ENCODE assay signal across 8 mouse cellular contexts in genomic region chr7:102369661-102370060, GRCm38 (mm10).
A peak's percentile ranks its signal among the peaks of the same experiment; 100 is the strongest.
DNase-seq lines count a peak whose midpoint lies in the region; ATAC-seq and TF ChIP-seq lines count a peak whose summit lies in the region.

No protein-coding gene starts in this region.

- no peaks in the 10 kb centered on the region for H3K27me3 ChIP-seq in hindbrain, embryonic 11.5 days (ENCODE audit: control insufficient read depth, insufficient read depth, low read length)

- intact Hi-C loops in left cerebral cortex, adult 2 months (cut with DNase I): loop anchor here (5.0 kb wide), 1 partner anchor 102 kb away; the partner anchor contains the start of gene Stim1

- DNase-seq in adrenal gland, adult 2 months: peak; percentile 34
- DNase-seq in adrenal gland, postnatal 4 days (ENCODE audit: low spot score in 2 of 2): no peak
- peak; percentile 25 for DNase-seq in CD4-positive helper T cell, adult 2 months (ENCODE audit: low read depth, low spot score)
- peak; percentile 84 to 85 for DNase-seq in cerebellum, postnatal 36 days
- peak; percentile 6 for DNase-seq in hindbrain, embryonic 11.5 days (ENCODE audit: low spot score)
- peak; percentile 69 to 70 for DNase-seq in left cerebral cortex, adult 2 months (ENCODE audit: extremely low spot score in 1 of 2, low spot score in 2 of 2)
- DNase-seq in right cerebral cortex, postnatal 10 days (ENCODE audit: low spot score in 2 of 2): peak; percentile 87 to 94
- no peak for DNase-seq in retina, embryonic 14.5 days (ENCODE audit: low spot score)

- no peak overlapping the region for H3K4me2 ChIP-seq in hindbrain, embryonic 11.5 days (replicated peaks; ENCODE audit: low read depth, low read length)

- no peaks in the 10 kb centered on the region for H3K4me1 ChIP-seq in hindbrain, embryonic 11.5 days (replicated peaks; ENCODE audit: control insufficient read depth, insufficient read depth, low read length)

- H3K36me3 ChIP-seq in hindbrain, embryonic 11.5 days (ENCODE audit: control insufficient read depth, insufficient read depth, low read length): no peaks in the 10 kb centered on the region

- H3K4me3 ChIP-seq in hindbrain, embryonic 11.5 days (ENCODE audit: low read depth, low read length): no peak overlapping the region
- no peak overlapping the region for H3K4me3 ChIP-seq in left cerebral cortex, adult 2 months

- peak; percentile 28 for TF ChIP-seq CTCF in left cerebral cortex, adult 2 months (IDR thresholded peaks at IDR 0.05)

- no peak for ATAC-seq in hindbrain, embryonic 11.5 days (ENCODE audit: low FRiP score)

- no peak overlapping the region for H3K9ac ChIP-seq in hindbrain, embryonic 11.5 days (ENCODE audit: low read depth, low read length)

- WGBS in hindbrain, embryonic 11.5 days: 42% methylated on average over 4 of the region's 4 CpGs

- no peak overlapping the region for H3K27ac ChIP-seq in hindbrain, embryonic 11.5 days (ENCODE audit: low read depth, low read length)
- no peak overlapping the region for H3K27ac ChIP-seq in left cerebral cortex, adult 2 months

- no peaks in the 10 kb centered on the region for H3K9me3 ChIP-seq in hindbrain, embryonic 11.5 days (ENCODE audit: control insufficient read depth, low read length)

Comparison
In these comparisons a context has a peak if more than half of its experiments do, and no peak if none do; other contexts are left out.
1. DNase-seq: peak in adrenal gland, adult 2 months (single experiment), CD4-positive helper T cell, adult 2 months (single experiment), cerebellum, postnatal 36 days (2 of 2), hindbrain, embryonic 11.5 days (single experiment), left cerebral cortex, adult 2 months (2 of 2) and right cerebral cortex, postnatal 10 days (2 of 2); none in adrenal gland, postnatal 4 days (0 of 2) and retina, embryonic 14.5 days (single experiment).